Mouse (Mus musculus) MEL (cell line): ENCODE data around the gene Enox1.

Source experiments
- CTCF ChIP-seq, 3 experiments: IDR thresholded peaks in 2 of 3; conservative IDR thresholded peaks in 1 of 3; 2 replicates each; pipeline ENCODE4 v1.5.1; 2011 to 2012; ENCODE audit warnings: low read length in 3 of 3, low read depth in 2 of 3, mild to moderate bottlenecking in 2 of 3, improper control_type of control experiment in 1 of 3, inconsistent platforms in 1 of 3, mixed read lengths in 1 of 3, moderate library complexity in 1 of 3; ENCODE audit not compliant: control insufficient read depth in 1 of 3, insufficient read depth in 1 of 3, poor library complexity in 1 of 3, severe bottlenecking in 1 of 3
- MYC ChIP-seq: IDR thresholded peaks from 2 replicates; pipeline ENCODE4 v1.6.1; 2011; ENCODE audit warnings: low read depth, mild to moderate bottlenecking, low read length, improper control_type of control experiment, moderate library complexity
- POLR2A ChIP-seq, 2 experiments: IDR thresholded peaks; 2 replicates each; pipeline ENCODE4 v1.6.1; 2011 to 2012; ENCODE audit warnings: low read length in 2 of 2, mild to moderate bottlenecking in 2 of 2, control low read depth in 1 of 2, improper control_type of control experiment in 1 of 2, low read depth in 1 of 2, moderate library complexity in 1 of 2; ENCODE audit not compliant: control insufficient read depth in 1 of 2, insufficient read depth in 1 of 2, poor library complexity in 1 of 2
- POLR2AphosphoS5 ChIP-seq: IDR thresholded peaks from 2 replicates; pipeline ENCODE4 v1.6.1; 2012; ENCODE audit warnings: low read depth, borderline replicate concordance, mild to moderate bottlenecking, inconsistent platforms, low read length, moderate library complexity, mixed read lengths
- SIN3A ChIP-seq: IDR thresholded peaks from 2 replicates; pipeline ENCODE4 v1.6.1; 2012; ENCODE audit warnings: low read length, improper control_type of control experiment, inconsistent platforms
- TBP ChIP-seq: IDR thresholded peaks from 2 replicates; pipeline ENCODE4 v1.8.0; 2011; ENCODE audit warnings: low read depth, low read length, improper control_type of control experiment
- USF1 ChIP-seq: IDR thresholded peaks from 2 replicates; pipeline ENCODE4 v1.6.1; 2014; ENCODE audit warnings: low read depth, mild to moderate bottlenecking, inconsistent platforms, low read length, improper control_type of control experiment, moderate library complexity

DNA sequence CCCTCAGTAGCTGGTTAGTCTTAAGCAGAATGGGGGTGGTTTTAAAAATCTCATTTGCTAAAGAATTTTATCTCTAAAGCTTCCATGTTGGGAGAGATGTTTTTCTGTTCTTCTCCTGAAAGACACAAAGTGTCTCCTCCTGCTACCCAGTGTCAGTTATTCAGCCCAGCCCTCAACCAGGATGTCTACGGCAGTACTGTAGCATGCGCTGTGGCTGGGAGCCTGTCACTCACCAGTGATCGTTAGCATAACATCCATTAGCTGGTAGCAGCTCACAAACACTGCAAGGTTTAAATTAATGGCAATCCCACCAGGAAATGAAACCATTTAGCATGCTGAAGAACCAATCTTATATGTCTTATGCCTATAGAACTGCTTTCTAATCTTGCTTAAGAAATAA is 511.5 kb downstream of the Enox1 start:
- TF ChIP-seq POLR2A (IDR thresholded peaks at IDR 0.05; ENCODE audit: control insufficient read depth in 1 of 2, insufficient read depth in 1 of 2, low read depth in 1 of 2, low read length in 2 of 2, poor library complexity in 1 of 2) (no peak), USF1 (no peak), POLR2AphosphoS5 (no peak), MYC (no peak), CTCF (IDR thresholded peaks at IDR 0.05 in 2 of 3, conservative IDR thresholded peaks at IDR 0.05 in 1 of 3; ENCODE audit: control insufficient read depth in 1 of 3, insufficient read depth in 1 of 3, low read depth in 2 of 3, low read length in 3 of 3, poor library complexity in 1 of 3, severe bottlenecking in 1 of 3) (no peak), SIN3A (no peak), TBP (no peak)
